Mouse (Mus musculus): ENCODE measurements around the gene Rnf187.

The Rnf187 gene

GRCm38 (mm10) chr11:58947306-58947705, 8.6 kb upstream of the Rnf187 start:
- DNase-seq (ENCODE audit: low read depth): no peak

- DNase-seq (ENCODE audit: low read depth): no peak
These were observed 5.4 kb upstream of the Rnf187 start for GRCm38 (mm10) chr11:58944136-58944535.

- DNase-seq (ENCODE audit: low read depth): no peak
These were observed 348 bp upstream of the Rnf187 start for GRCm38 (mm10) chr11:58939088-58939439.

- DNase-seq (ENCODE audit: low read depth): no peak
These were observed 807 bp downstream of the Rnf187 start for GRCm38 (mm10) chr11:58937909-58938308.

- no peak for DNase-seq (ENCODE audit: low read depth)
These were observed 7.1 kb downstream of the Rnf187 start for GRCm38 (mm10) chr11:58931576-58931975.

- peak; percentile 40 for DNase-seq (ENCODE audit: low read depth)
These were observed 8.5 kb downstream of the Rnf187 start for GRCm38 (mm10) chr11:58930254-58930653.

- no peak for DNase-seq (ENCODE audit: low read depth)
These were observed 9.1 kb downstream of the Rnf187 start for GRCm38 (mm10) chr11:58929641-58930040.

- DNase-seq (ENCODE audit: low read depth): no peak
These were observed 9.7 kb downstream of the Rnf187 start for GRCm38 (mm10) chr11:58929055-58929454.

GRCm38 (mm10) chr11:58927790-58928651, 10.7 kb downstream of the Rnf187 start:
- DNase-seq (ENCODE audit: low read depth): no peak

- no peak for DNase-seq (ENCODE audit: low read depth)
These were observed 11.7 kb downstream of the Rnf187 start for GRCm38 (mm10) chr11:58927053-58927452.

GRCm38 (mm10) chr11:58926651-58927050, 12.1 kb downstream of the Rnf187 start:
- no peak for DNase-seq (ENCODE audit: low read depth)

- DNase-seq (ENCODE audit: low read depth): no peak
These were observed 16.3 kb downstream of the Rnf187 start for GRCm38 (mm10) chr11:58922420-58922819.

GRCm38 (mm10) chr11:58918759-58919158, 20.0 kb downstream of the Rnf187 start:
- no peak for DNase-seq (ENCODE audit: low read depth)

GRCm38 (mm10) chr11:58917745-58918366, 20.9 kb downstream of the Rnf187 start, which contains the start of gene Btnl10:
Gene Btnl10 (plus strand): TSS chr11:58917908.
- no peak for DNase-seq (ENCODE audit: low read depth)

GRCm38 (mm10) chr11:58916879-58917744, 21.6 kb downstream of the Rnf187 start:
- peak; percentile 84 for DNase-seq (ENCODE audit: low read depth)

- DNase-seq (ENCODE audit: low read depth): no peak
These were observed 24.2 kb downstream of the Rnf187 start for GRCm38 (mm10) chr11:58914461-58915028.

GRCm38 (mm10) chr11:58913776-58914175, 24.9 kb downstream of the Rnf187 start:
- no peak for DNase-seq (ENCODE audit: low read depth)

GRCm38 (mm10) chr11:58904838-58905237, 33.9 kb downstream of the Rnf187 start:
- peak; percentile 53 for DNase-seq (ENCODE audit: low read depth)

GRCm38 (mm10) chr11:58904410-58904718, 34.4 kb downstream of the Rnf187 start:
- DNase-seq (ENCODE audit: low read depth): no peak

GRCm38 (mm10) chr11:58903511-58904409, 35.0 kb downstream of the Rnf187 start, which contains the start of gene Zfp39:
Gene Zfp39 (minus strand): TSS chr11:58904225.
- peak; percentile 92 for DNase-seq (ENCODE audit: low read depth)

GRCm38 (mm10) chr11:58901080-58901479, 37.6 kb downstream of the Rnf187 start:
- DNase-seq (ENCODE audit: low read depth): no peak

Measured in c-Kit-positive CD71-positive TER-119-negative erythroid progenitor cells, embryonic 14.5 days (primary cell).